Mouse (Mus musculus) liver, embryonic 14.5 days (tissue): ENCODE measurements around the gene Pitpnm1. TPM values are rescaled to one million over a fixed set of nuclear protein-coding genes. Genes with fewer than 3 reads are reported as not detected.

ENCODE experiments used
- ATAC-seq: fragments of 200-750 bp; cut with Nextera tagmentation; 2 replicates; pipeline ENCODE4 v1.8.0; 2017; ENCODE audit warnings: moderate number of reproducible peaks, mild to moderate bottlenecking, moderate library complexity; ENCODE audit not compliant: insufficient read depth
- DNase-seq, 3 experiments: peaks; one replicate each; pipeline ENCODE4 v3.0.0-alpha.2; 2012 to 2013; ENCODE audit warnings: low read depth in 3 of 3, low spot score in 3 of 3
- H3K27ac ChIP-seq: fragments of 300-500 bp; sonication (generic); 2 replicates; pipeline ENCODE4 v1.5.1; 2014; ENCODE audit warnings: moderate library complexity, mild to moderate bottlenecking, control low read depth, inconsistent platforms
- H3K27me3 ChIP-seq: fragments of 300-500 bp; sonication (generic); 2 replicates; pipeline ENCODE4 v1.6.1; 2014; ENCODE audit warnings: mild to moderate bottlenecking, low read length, moderate library complexity; ENCODE audit not compliant: control insufficient read depth, insufficient read depth
- H3K36me3 ChIP-seq: fragments of 300-500 bp; sonication (generic); replicated peaks from 2 replicates; pipeline ENCODE4 v1.6.1; 2014; ENCODE audit warnings: low read depth; ENCODE audit not compliant: control insufficient read depth, insufficient read depth
- H3K4me1 ChIP-seq, 2 experiments: fragments of 200-500 bp in 1 of 2; fragments of 300-500 bp in 1 of 2; sonication (generic) in 1 of 2; replicated peaks; 2 replicates each; pipeline ENCODE4 v1.6.1; 2012 to 2014; ENCODE audit warnings: antibody characterized with exemption in 1 of 2, inconsistent platforms in 1 of 2, low read length in 1 of 2; ENCODE audit not compliant: control insufficient read depth in 2 of 2, insufficient read depth in 2 of 2
- H3K4me2 ChIP-seq: fragments of 300-500 bp; sonication (generic); 2 replicates; pipeline ENCODE4 v1.6.1; 2014; ENCODE audit warnings: low read depth, mild to moderate bottlenecking, control low read depth, moderate library complexity
- H3K4me3 ChIP-seq, 2 experiments: fragments of 200-500 bp in 1 of 2; fragments of 300-500 bp in 1 of 2; sonication (generic) in 1 of 2; 2 replicates each; pipeline ENCODE4 v1.5.1; 2012 to 2014; ENCODE audit warnings: low read depth in 2 of 2, low read length in 2 of 2, mild to moderate bottlenecking in 2 of 2, control low read depth in 1 of 2, inconsistent platforms in 1 of 2, moderate library complexity in 1 of 2; ENCODE audit not compliant: insufficient read depth in 1 of 2
- H3K9ac ChIP-seq: fragments of 300-500 bp; sonication (generic); replicated peaks from 2 replicates; pipeline ENCODE4 v1.6.1; 2014; ENCODE audit warnings: mild to moderate bottlenecking, control low read depth, moderate library complexity
- H3K9me3 ChIP-seq: fragments of 300-500 bp; sonication (generic); 2 replicates; pipeline ENCODE4 v1.6.1; 2016; ENCODE audit warnings: low read length, mixed read lengths; ENCODE audit not compliant: control insufficient read depth
- CTCF ChIP-seq: IDR thresholded peaks from 2 replicates; pipeline ENCODE4 v1.5.1; 2016; ENCODE audit warnings: antibody characterized with exemption, low read depth, control low read depth
- EP300 ChIP-seq: IDR thresholded peaks from 2 replicates; pipeline ENCODE4 v1.6.1; 2016; ENCODE audit warnings: antibody characterized with exemption, low read depth
- WGBS: fragments of 180-500 bp; shearing (Covaris S2); extraction: QIAGEN DNeasy Blood & Tissue Kit; methylation state at CpG from one replicate; pipeline ENCODE4 v1.1.7; 2014; ENCODE audit not compliant: insufficient replicate concordance; 5-methylcytosine and 5-hydroxymethylcytosine counted together
- polyA plus RNA-seq, 2 experiments: library from polyadenylated mRNA; depleted of rRNA in 1 of 2; stranded (reverse) in 1 of 2; unstranded in 1 of 2; fragments of >200 nt; fragmentation: Nextera tagmentation in 1 of 2; extraction: Ambion mirVana in 1 of 2; gene quantifications; 2 replicates each; pipeline versions ENCODE4 v1.2.1 to v1.2.3; 2012 to 2014

The Pitpnm1 gene
- polyA plus RNA-seq, 2 experiments = 3.4 to 7.1 TPM

DNA sequence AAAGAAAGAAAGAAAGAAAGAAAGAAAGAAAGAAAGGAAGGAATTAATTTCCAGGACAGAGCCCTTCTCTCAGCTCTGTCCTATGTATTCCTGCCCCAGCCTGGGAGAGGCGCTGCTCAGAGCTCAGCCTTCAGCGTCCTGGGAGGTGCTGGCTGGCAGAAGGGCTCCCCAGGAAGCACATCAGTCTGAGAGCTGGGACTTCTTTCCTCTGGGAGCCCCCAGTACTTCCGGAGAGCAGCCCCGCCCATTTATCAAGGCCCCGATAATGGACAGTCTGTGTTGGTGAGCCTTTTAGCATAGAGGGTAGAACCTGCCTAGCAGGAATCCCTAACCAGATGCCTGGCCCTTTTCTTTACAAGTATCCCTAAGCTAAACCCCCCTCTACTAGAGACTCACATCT, 11.7 kb upstream of the Pitpnm1 start:
- ATAC-seq = no peak
- H3K9ac ChIP-seq = no peak overlapping the region
- H3K27me3 ChIP-seq = no peaks in the 10 kb centered on the region
- WGBS = 20% methylated on average over 5 of the region's 5 CpGs
- peaks cover 2 to 3% of the 10 kb centered on the region in 2 experiments; a peak in 1 of 4 replicates for H3K4me1 ChIP-seq
- no peak overlapping the region for H3K4me3 ChIP-seq
- no peak overlapping the region for H3K27ac ChIP-seq
- no peak for DNase-seq
- no peaks in the 10 kb centered on the region for H3K9me3 ChIP-seq
- no peaks in the 10 kb centered on the region for H3K36me3 ChIP-seq
- TF ChIP-seq EP300 = no peak
- TF ChIP-seq CTCF = no peak
- H3K4me2 ChIP-seq = no peak overlapping the region

DNA sequence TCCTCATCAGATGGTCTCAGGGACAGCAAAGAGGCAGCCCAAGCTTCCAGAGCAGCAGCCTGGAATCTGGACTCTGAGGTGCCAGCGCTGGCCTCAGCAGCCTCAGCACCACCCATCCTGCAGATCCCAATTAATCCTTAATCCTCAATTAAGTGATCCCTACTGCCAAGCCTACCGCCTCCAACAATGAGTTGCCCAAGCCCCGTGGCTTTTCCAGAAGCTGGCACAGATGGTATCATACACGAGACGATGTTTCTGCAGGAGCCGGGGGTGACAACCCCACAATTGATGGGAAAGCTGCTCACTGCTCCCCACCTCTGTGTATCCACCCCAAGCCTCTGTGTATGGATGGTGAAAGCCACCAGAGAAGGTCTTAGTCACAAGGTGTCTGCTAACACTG, 10.7 kb upstream of the Pitpnm1 start:
- TF ChIP-seq CTCF = no peak
- no peak for TF ChIP-seq EP300
- Histone ChIP-seq H3K4me1 (peaks cover 2 to 3% of the 10 kb centered on the region in 2 experiments; a peak in 1 of 4 replicates), H3K4me2 (no peak overlapping the region), H3K9ac (no peak overlapping the region), H3K27me3 (no peaks in the 10 kb centered on the region), H3K36me3 (no peaks in the 10 kb centered on the region), H3K27ac (no peak overlapping the region), H3K4me3 (no peak overlapping the region), H3K9me3 (no peaks in the 10 kb centered on the region)
- 68% methylated on average over 6 of the region's 6 CpGs for WGBS
- no peak for ATAC-seq
- no peak for DNase-seq

DNA sequence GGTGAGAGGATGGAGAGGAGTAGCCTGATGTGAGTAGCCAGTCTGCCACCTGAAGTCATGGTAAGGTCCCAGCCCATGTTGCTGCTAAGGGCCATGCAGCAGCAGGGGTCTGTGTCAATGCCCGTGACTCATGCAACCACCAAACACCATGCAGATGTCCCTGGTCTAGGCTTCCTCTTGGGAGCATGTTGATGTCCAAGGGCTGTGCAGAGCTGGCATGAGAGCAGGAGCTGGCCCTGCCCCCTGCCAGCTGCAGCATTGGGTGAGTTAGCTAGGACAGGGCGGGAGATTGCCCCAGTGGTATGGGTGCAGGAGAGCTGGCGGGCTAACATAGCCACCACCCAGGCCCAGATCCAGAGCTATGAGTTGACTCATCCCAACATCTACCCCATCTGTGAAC, 9.4 kb upstream of the Pitpnm1 start:
- Histone ChIP-seq H3K4me3 (no peak overlapping the region), H3K27ac (no peak overlapping the region), H3K4me1 (peaks cover 2 to 3% of the 10 kb centered on the region in 2 experiments; a peak in 1 of 4 replicates), H3K27me3 (no peaks in the 10 kb centered on the region), H3K4me2 (no peak overlapping the region), H3K9me3 (no peaks in the 10 kb centered on the region), H3K9ac (no peak overlapping the region), H3K36me3 (no peaks in the 10 kb centered on the region)
- no peak for DNase-seq
- WGBS = 71% methylated on average over 3 of the region's 3 CpGs
- no peak for ATAC-seq
- TF ChIP-seq CTCF (no peak), EP300 (no peak)

DNA sequence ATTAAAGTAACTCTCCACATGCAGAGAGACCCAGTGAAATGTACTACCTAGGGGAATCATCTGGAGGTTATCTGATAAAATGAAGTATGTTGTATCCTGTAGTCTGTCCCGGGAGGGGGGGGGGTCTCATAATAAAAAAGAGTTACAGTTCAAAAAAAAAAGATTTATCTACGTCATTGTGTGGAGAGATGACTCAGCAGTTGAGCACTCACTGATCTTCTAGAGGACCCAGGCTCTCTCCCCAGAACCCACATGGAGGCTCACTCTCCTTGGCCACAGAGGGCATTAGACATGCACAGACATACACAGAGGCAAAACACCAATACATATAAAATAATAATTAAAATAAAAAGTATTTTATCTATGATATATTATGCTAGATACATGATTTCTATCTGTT, 8.4 kb upstream of the Pitpnm1 start:
- H3K27ac ChIP-seq = no peak overlapping the region
- no peak overlapping the region for H3K4me2 ChIP-seq
- DNase-seq (no peak), ATAC-seq (no peak)
- 17% methylated on average over 2 of the region's 2 CpGs for WGBS
- H3K9me3 ChIP-seq = no peaks in the 10 kb centered on the region
- no peaks in the 10 kb centered on the region for H3K36me3 ChIP-seq
- TF ChIP-seq CTCF = no peak
- no peak for TF ChIP-seq EP300
- peaks cover 6 to 7% of the 10 kb centered on the region in 2 experiments for H3K4me1 ChIP-seq
- no peaks in the 10 kb centered on the region for H3K27me3 ChIP-seq
- no peak overlapping the region for H3K4me3 ChIP-seq
- H3K9ac ChIP-seq = no peak overlapping the region

DNA sequence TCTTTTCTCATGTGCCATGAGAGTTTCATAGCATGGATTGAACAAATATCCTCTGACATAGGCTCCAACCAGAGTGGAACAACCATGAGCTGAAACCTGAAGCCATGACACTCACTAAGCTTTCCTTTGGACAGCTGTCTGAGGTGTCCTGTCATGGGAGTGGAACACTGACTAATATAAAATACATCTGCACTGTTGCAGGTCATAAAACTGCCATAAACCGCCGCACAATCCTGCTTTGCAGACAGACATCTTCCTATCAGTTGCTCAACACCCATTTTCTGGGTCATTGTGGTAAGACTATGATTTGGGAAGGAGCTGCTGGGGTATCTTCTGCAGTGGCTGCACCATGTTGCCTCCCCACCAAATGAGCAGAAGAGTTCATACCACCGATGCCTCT, 7.0 kb upstream of the Pitpnm1 start:
- Histone ChIP-seq H3K4me3 (no peak overlapping the region), H3K9me3 (no peaks in the 10 kb centered on the region), H3K27me3 (no peaks in the 10 kb centered on the region), H3K4me2 (no peak overlapping the region), H3K9ac (no peak overlapping the region; the same call in 1 of the 2 replicates), H3K27ac (no peak overlapping the region), H3K4me1 (peaks cover 10 to 11% of the 10 kb centered on the region in 2 experiments), H3K36me3 (no peaks in the 10 kb centered on the region)
- TF ChIP-seq EP300 = peak; percentile 76
- TF ChIP-seq CTCF = no peak
- DNase-seq (no peak), ATAC-seq (no peak)
- 32% methylated on average over 3 of the region's 3 CpGs for WGBS
